1 mouse cellular context compared by ENCODE assay signal in genomic region chr11:120489054-120489761, GRCm38 (mm10).
TF ChIP-seq lines count a peak whose summit lies in the region.

No protein-coding gene starts in this region.

TF ChIP-seq in MEL, 35 proteins besides CTCF, POLR2A, EP300 and RAD21:
- TF ChIP-seq TCF12 (IDR thresholded peaks at IDR 0.05; ENCODE audit: low read depth, low read length) (0 out of 2 replicates have a peak, but pooled peaks have one; percentile 20), ETS1 (IDR thresholded peaks at IDR 0.05; ENCODE audit: low read depth, low read length) (peak; percentile 15; the same call in 1 of the 2 replicates), POLR2AphosphoS2 (IDR thresholded peaks at IDR 0.05; ENCODE audit: low read length) (peak; percentile 55; the same call in 1 of the 2 replicates), CHD1 (IDR thresholded peaks at IDR 0.05; ENCODE audit: low read depth, low read length) (no peak), MAZ (IDR thresholded peaks at IDR 0.05; ENCODE audit: low read depth, low read length) (peak; percentile 85), RCOR1 (IDR thresholded peaks at IDR 0.05; ENCODE audit: low read depth, low read length) (no peak), GABPA (IDR thresholded peaks at IDR 0.05; ENCODE audit: low read depth, low read length) (no peak), MXI1 (IDR thresholded peaks at IDR 0.05; ENCODE audit: low read depth, low read length) (0 out of 2 replicates have a peak, but pooled peaks have one; percentile 39), HCFC1 (IDR thresholded peaks at IDR 0.05; ENCODE audit: low read depth, low read length) (peak; percentile 54; the same call in 1 of the 2 replicates), ZMIZ1 (IDR thresholded peaks at IDR 0.05; ENCODE audit: low read depth, low read length) (peak; percentile 71; the same call in 1 of the 2 replicates), MYB (IDR thresholded peaks at IDR 0.05; ENCODE audit: low read depth, low read length) (no peak), ZC3H11A (IDR thresholded peaks at IDR 0.05; ENCODE audit: low read depth, low read length) (peak; percentile 79), TBP (IDR thresholded peaks at IDR 0.05; ENCODE audit: low read depth, low read length) (peak; percentile 41; the same call in 1 of the 2 replicates), NRF1 (IDR thresholded peaks at IDR 0.05; ENCODE audit: insufficient read depth, low read depth, low read length, poor library complexity, severe bottlenecking) (no peak), GATA1 (IDR thresholded peaks at IDR 0.05; ENCODE audit: low read depth, low read length) (peak; percentile 18; the same call in 1 of the 2 replicates), ELF1 (IDR thresholded peaks at IDR 0.05; ENCODE audit: low read depth, low read length) (peak; percentile 48; the same call in 1 of the 2 replicates), NELFE (IDR thresholded peaks at IDR 0.05; ENCODE audit: low read depth, low read length) (no peak), SMC3 (IDR thresholded peaks at IDR 0.05; ENCODE audit: low read depth, low read length) (peak; percentile 73), MYC (IDR thresholded peaks at IDR 0.05; ENCODE audit: low read depth, low read length) (peak; percentile 71; the same call in 1 of the 2 replicates), SIN3A (IDR thresholded peaks at IDR 0.05; ENCODE audit: low read length) (peak; percentile 77; the same call in 1 of the 2 replicates)
TF ChIP-seq in MEL: peak in this region for 14.
